26 mouse cellular contexts compared by ENCODE assay signal in the genomic region with DNA sequence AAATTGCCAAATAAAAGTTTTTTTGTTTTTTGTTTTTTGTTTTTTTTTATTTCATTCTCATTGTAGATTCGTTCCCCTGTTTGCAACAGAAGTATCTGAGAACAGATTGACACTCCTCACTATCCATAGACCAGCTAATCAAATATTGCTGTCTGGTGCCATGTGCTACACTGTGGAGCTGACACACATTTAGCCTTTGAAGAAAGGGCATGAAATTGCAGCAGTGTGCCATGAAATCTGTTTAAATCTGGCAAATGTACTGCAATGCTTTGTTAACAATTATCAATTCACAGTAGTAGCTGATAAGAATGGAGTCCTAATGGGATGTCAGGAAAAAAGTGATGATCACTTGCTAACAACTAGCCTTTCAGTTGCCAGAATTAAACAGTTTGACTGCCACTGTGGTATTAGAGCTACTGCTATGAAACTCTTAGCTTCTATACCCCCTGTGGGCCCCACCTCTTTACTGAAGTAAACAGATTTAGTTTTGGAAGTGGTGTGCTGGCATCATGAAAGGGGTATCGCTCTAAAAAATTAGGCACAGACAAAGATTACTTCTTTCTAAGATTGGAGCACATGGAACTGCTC. TPM values are rescaled to one million over a fixed set of nuclear protein-coding genes. Genes with fewer than 3 reads are reported as not detected.
A peak's percentile ranks its signal among the peaks of the same experiment; 100 is the strongest.
DNase-seq lines count a peak whose midpoint lies in the region; ATAC-seq and TF ChIP-seq lines count a peak whose summit lies in the region.
"Had no signal": no experiment of that assay in that cellular context is flagged by ENCODE, and none has a peak within 500 bp of the region (broad histone marks: within the 10 kb centered on the region; RNA-seq: fewer than 3 reads in every experiment).

No protein-coding gene starts in this region.

- no peak for ATAC-seq in forebrain, embryonic 14.5 days
- ATAC-seq in forebrain, embryonic 12.5 days (ENCODE audit: low FRiP score): no peak
- peak; percentile 53; the same call in 1 of the 2 replicates for ATAC-seq in forebrain, postnatal 0 days
- no peak for ATAC-seq in forebrain, embryonic 11.5 days (replicated peaks; ENCODE audit: low FRiP score)
- ATAC-seq in midbrain, embryonic 12.5 days (ENCODE audit: low FRiP score, low read depth): peak; percentile 52; the same call in 1 of the 2 replicates
- ATAC-seq in midbrain, embryonic 13.5 days: no peak
- ATAC-seq: activated CD4-positive, CD25-positive, alpha-beta regulatory T cell, adult 4 months; hindbrain, embryonic 16.5 days; intestine, embryonic 15.5 days had no signal

- WGBS in forebrain, embryonic 14.5 days: 75% methylated on average over 2 of the region's 2 CpGs
- WGBS in forebrain, embryonic 12.5 days: 78% methylated on average over 2 of the region's 2 CpGs
- 62% methylated on average over 2 of the region's 2 CpGs for WGBS in forebrain, postnatal 0 days
- WGBS in forebrain, embryonic 11.5 days: 87% methylated on average over 2 of the region's 2 CpGs
- WGBS in midbrain, embryonic 12.5 days: 75% methylated on average over 2 of the region's 2 CpGs
- 71% methylated on average over 2 of the region's 2 CpGs for WGBS in midbrain, embryonic 13.5 days

- no peak for TF ChIP-seq CTCF in forebrain, postnatal 0 days (IDR thresholded peaks at IDR 0.05; ENCODE audit: low read depth)

- no peaks in the 10 kb centered on the region for H3K9me3 ChIP-seq in forebrain, embryonic 14.5 days (replicated peaks; ENCODE audit: control insufficient read depth, low read length)
- H3K9me3 ChIP-seq in forebrain, embryonic 12.5 days: no peaks in the 10 kb centered on the region
- H3K9me3 ChIP-seq in forebrain, postnatal 0 days (ENCODE audit: low read length): no peaks in the 10 kb centered on the region
- H3K9me3 ChIP-seq in forebrain, embryonic 11.5 days (ENCODE audit: control insufficient read depth, low read length): no peaks in the 10 kb centered on the region
- no peaks in the 10 kb centered on the region for H3K9me3 ChIP-seq in midbrain, embryonic 12.5 days
- no peaks in the 10 kb centered on the region for H3K9me3 ChIP-seq in midbrain, embryonic 13.5 days
- H3K9me3 ChIP-seq: embryonic facial prominence, embryonic 10.5 days; embryonic facial prominence, embryonic 13.5 days; hindbrain, embryonic 10.5 days; hindbrain, embryonic 13.5 days; intestine, embryonic 15.5 days had no signal

- DNase-seq in forebrain, embryonic 14.5 days (ENCODE audit: low spot score): peak; percentile 4
- DNase-seq in forebrain, postnatal 0 days: peak; percentile 8
- no peak for DNase-seq in forebrain, embryonic 11.5 days (ENCODE audit: low spot score)
- DNase-seq in heart, postnatal 4 days: no peak
- DNase-seq: adrenal gland, postnatal 10 days; adrenal gland, postnatal 36 days; cerebellum, adult 11-12 months; cerebellum, adult 8-10 months; cerebellum, postnatal 10 days; cerebellum, postnatal 36 days; embryo, embryonic 11 days; gastrocnemius, adult 2 months; gastrocnemius, postnatal 14 days; heart, adult 11 months had no signal

- H3K4me2 ChIP-seq in forebrain, embryonic 14.5 days (ENCODE audit: low read length): no peak overlapping the region
- H3K4me2 ChIP-seq in forebrain, embryonic 12.5 days: no peak overlapping the region
- no peak overlapping the region for H3K4me2 ChIP-seq in forebrain, postnatal 0 days (ENCODE audit: low read depth)
- no peak overlapping the region for H3K4me2 ChIP-seq in forebrain, embryonic 11.5 days (ENCODE audit: low read depth, low read length, severe bottlenecking)
- no peak overlapping the region for H3K4me2 ChIP-seq in midbrain, embryonic 12.5 days (replicated peaks)
- no peak overlapping the region for H3K4me2 ChIP-seq in midbrain, embryonic 13.5 days (replicated peaks)
- H3K4me2 ChIP-seq: embryonic facial prominence, embryonic 13.5 days; heart, embryonic 11.5 days; hindbrain, embryonic 13.5 days; intestine, embryonic 15.5 days had no signal

- H3K9ac ChIP-seq in forebrain, embryonic 14.5 days (ENCODE audit: low read length): no peak overlapping the region
- H3K9ac ChIP-seq in forebrain, embryonic 12.5 days: no peak overlapping the region
- no peak overlapping the region for H3K9ac ChIP-seq in forebrain, postnatal 0 days
- H3K9ac ChIP-seq in forebrain, embryonic 11.5 days (ENCODE audit: low read length): no peak overlapping the region
- no peak overlapping the region for H3K9ac ChIP-seq in midbrain, embryonic 12.5 days (replicated peaks)
- H3K9ac ChIP-seq in midbrain, embryonic 13.5 days (replicated peaks): no peak overlapping the region
- H3K9ac ChIP-seq: embryonic facial prominence, embryonic 13.5 days; hindbrain, embryonic 13.5 days; intestine, embryonic 15.5 days had no signal

- no peaks in the 10 kb centered on the region for H3K4me1 ChIP-seq in forebrain, embryonic 14.5 days (ENCODE audit: control insufficient read depth, insufficient read depth, low read length)
- no peaks in the 10 kb centered on the region for H3K4me1 ChIP-seq in forebrain, embryonic 12.5 days
- no peaks in the 10 kb centered on the region for H3K4me1 ChIP-seq in forebrain, postnatal 0 days (ENCODE audit: insufficient read depth)
- H3K4me1 ChIP-seq in forebrain, embryonic 11.5 days (replicated peaks; ENCODE audit: control insufficient read depth, insufficient read depth, low read length): no peaks in the 10 kb centered on the region
- H3K4me1 ChIP-seq in midbrain, embryonic 12.5 days: no peaks in the 10 kb centered on the region
- no peaks in the 10 kb centered on the region for H3K4me1 ChIP-seq in midbrain, embryonic 13.5 days (replicated peaks)
- H3K4me1 ChIP-seq: embryonic facial prominence, embryonic 10.5 days; embryonic facial prominence, embryonic 13.5 days; hindbrain, embryonic 10.5 days; hindbrain, embryonic 13.5 days; intestine, embryonic 15.5 days had no signal

- no peak overlapping the region for H3K27ac ChIP-seq in forebrain, embryonic 14.5 days (ENCODE audit: low read depth, low read length)
- no peak overlapping the region for H3K27ac ChIP-seq in forebrain, embryonic 12.5 days
- no peak overlapping the region for H3K27ac ChIP-seq in forebrain, postnatal 0 days (ENCODE audit: low read depth, low read length)
- no peak overlapping the region for H3K27ac ChIP-seq in forebrain, embryonic 11.5 days (ENCODE audit: low read depth, low read length)
- H3K27ac ChIP-seq in midbrain, embryonic 12.5 days (replicated peaks): no peak overlapping the region
- H3K27ac ChIP-seq in midbrain, embryonic 13.5 days: no peak overlapping the region
- H3K27ac ChIP-seq: embryonic facial prominence, embryonic 10.5 days; embryonic facial prominence, embryonic 13.5 days; gastrocnemius, adult 2 months; hindbrain, embryonic 10.5 days; hindbrain, embryonic 13.5 days; intestine, embryonic 15.5 days had no signal

- no peaks in the 10 kb centered on the region for H3K27me3 ChIP-seq in forebrain, embryonic 14.5 days (replicated peaks; ENCODE audit: control insufficient read depth, insufficient read depth, low read length)
- no peaks in the 10 kb centered on the region for H3K27me3 ChIP-seq in forebrain, embryonic 12.5 days
- no peaks in the 10 kb centered on the region for H3K27me3 ChIP-seq in forebrain, postnatal 0 days (ENCODE audit: insufficient read depth, low read length)
- H3K27me3 ChIP-seq in forebrain, embryonic 11.5 days (ENCODE audit: control insufficient read depth, insufficient read depth, low read length): no peaks in the 10 kb centered on the region
- H3K27me3 ChIP-seq in midbrain, embryonic 12.5 days: no peaks in the 10 kb centered on the region
- H3K27me3 ChIP-seq in midbrain, embryonic 13.5 days: no peaks in the 10 kb centered on the region
- H3K27me3 ChIP-seq: embryonic facial prominence, embryonic 13.5 days; hindbrain, embryonic 13.5 days; intestine, embryonic 15.5 days had no signal

- no peak overlapping the region for H3K4me3 ChIP-seq in forebrain, embryonic 14.5 days (ENCODE audit: low read depth, low read length)
- H3K4me3 ChIP-seq in forebrain, embryonic 12.5 days (replicated peaks): no peak overlapping the region
- H3K4me3 ChIP-seq in forebrain, postnatal 0 days (ENCODE audit: low read depth, low read length): no peak overlapping the region
- no peak overlapping the region for H3K4me3 ChIP-seq in forebrain, embryonic 11.5 days (ENCODE audit: low read depth, low read length)
- H3K4me3 ChIP-seq in midbrain, embryonic 12.5 days: no peak overlapping the region
- no peak overlapping the region for H3K4me3 ChIP-seq in midbrain, embryonic 13.5 days (replicated peaks)
- H3K4me3 ChIP-seq: embryonic facial prominence, embryonic 10.5 days; embryonic facial prominence, embryonic 13.5 days; erythroblast, embryonic 14.5 days; gastrocnemius, adult 2 months; hindbrain, embryonic 10.5 days; hindbrain, embryonic 13.5 days; intestine, embryonic 15.5 days had no signal

- H3K36me3 ChIP-seq in forebrain, embryonic 14.5 days (ENCODE audit: control insufficient read depth, insufficient read depth, low read length): no peaks in the 10 kb centered on the region
- no peaks in the 10 kb centered on the region for H3K36me3 ChIP-seq in forebrain, embryonic 12.5 days (replicated peaks)
- H3K36me3 ChIP-seq in forebrain, postnatal 0 days (ENCODE audit: insufficient read depth): no peaks in the 10 kb centered on the region
- no peaks in the 10 kb centered on the region for H3K36me3 ChIP-seq in forebrain, embryonic 11.5 days (ENCODE audit: control insufficient read depth, insufficient read depth, low read length)
- no peaks in the 10 kb centered on the region for H3K36me3 ChIP-seq in midbrain, embryonic 12.5 days
- H3K36me3 ChIP-seq in midbrain, embryonic 13.5 days: no peaks in the 10 kb centered on the region
- H3K36me3 ChIP-seq: embryonic facial prominence, embryonic 10.5 days; embryonic facial prominence, embryonic 13.5 days; hindbrain, embryonic 10.5 days; hindbrain, embryonic 13.5 days; intestine, embryonic 15.5 days had no signal

RNA-seq across cellular contexts. Expression of a gene that starts 41.3 kb away (rescaled TPM):
- 264 and 284 TPM in 2 replicates for polyA plus RNA-seq in forebrain, embryonic 14.5 days (2014; fragmentation: Nextera tagmentation; extraction: Ambion mirVana)
- 357 and 385 TPM in 2 replicates for polyA plus RNA-seq in forebrain, embryonic 12.5 days (2016; fragmentation: Nextera tagmentation; extraction: Ambion mirVana)
- 234 and 262 TPM in 2 replicates for total RNA-seq in forebrain, postnatal 0 days (2014; rRNA removed)
- 404 and 419 TPM in 2 replicates for polyA plus RNA-seq in forebrain, postnatal 0 days (2015; fragmentation: Nextera tagmentation; extraction: Ambion mirVana)
- 234 TPM in 2 replicates for polyA plus RNA-seq in forebrain, embryonic 11.5 days (2014; fragmentation: Nextera tagmentation; extraction: Ambion mirVana)
- polyA plus RNA-seq in midbrain, embryonic 12.5 days (2016; fragmentation: Nextera tagmentation; extraction: Ambion mirVana): 343 and 376 TPM in 2 replicates
- 410 and 423 TPM in 2 replicates for polyA plus RNA-seq in midbrain, embryonic 13.5 days (2015; fragmentation: Nextera tagmentation; extraction: Ambion mirVana)
- total RNA-seq in heart, postnatal 4 days (2021): 10 to 100 TPM; 69.0 to 70.4 TPM

Comparison
In these comparisons a context has a peak if more than half of its experiments do, and no peak if none do; other contexts are left out.
1. ATAC-seq: peak in forebrain, postnatal 0 days (single experiment) and midbrain, embryonic 12.5 days (single experiment); none in forebrain, embryonic 14.5 days (single experiment), forebrain, embryonic 12.5 days (single experiment), forebrain, embryonic 11.5 days (single experiment) and midbrain, embryonic 13.5 days (single experiment).
2. DNase-seq: peak in forebrain, embryonic 14.5 days (single experiment) and forebrain, postnatal 0 days (single experiment); none in forebrain, embryonic 11.5 days (single experiment) and heart, postnatal 4 days (single experiment).